10 mouse cellular contexts compared by ENCODE assay signal in genomic region chr19:53430356-53430755, GRCm38 (mm10). TPM values are rescaled to one million over a fixed set of nuclear protein-coding genes. Genes with fewer than 3 reads are reported as not detected.
DNase-seq lines count a peak whose midpoint lies in the region; ATAC-seq lines count a peak whose summit lies in the region.
"Had no signal": no experiment of that assay in that cellular context is flagged by ENCODE, and none has a peak within 500 bp of the region (broad histone marks: within the 10 kb centered on the region; RNA-seq: fewer than 3 reads in every experiment).

No protein-coding gene starts in this region.

- no peak for ATAC-seq in megakaryocyte-erythroid progenitor cell, adult 5-6 weeks (replicated peaks; ENCODE audit: low FRiP score, low TSS enrichment, poor library complexity, severe bottlenecking)
- ATAC-seq: Patski had no signal

- peak; percentile 96 for DNase-seq in cerebellum, adult 9-10 months
- DNase-seq in frontal cortex, adult 2 months (ENCODE audit: extremely low spot score in 1 of 2, low spot score in 1 of 2): peak; percentile 84 to 86
- DNase-seq in left cerebral cortex, adult 11 months (ENCODE audit: low spot score): peak; percentile 72
- DNase-seq in right cerebral cortex, postnatal 10 days (ENCODE audit: low spot score in 2 of 2): peak; percentile 84 to 86
- DNase-seq in adrenal gland, postnatal 10 days: no peak
- DNase-seq in gastrocnemius, postnatal 25 days: no peak

RNA-seq across cellular contexts. Expression of gene Smndc1, which starts 40.0 kb away (rescaled TPM):
- 26.3 and 29.4 TPM in 2 replicates for polyA plus RNA-seq in frontal cortex, adult 2 months (2012; rRNA removed)
- 10 to 100 TPM; 37.5 to 38.5 TPM for total RNA-seq in adrenal gland, postnatal 10 days (2021)
- 56.9 and 60.9 TPM in 2 replicates for total RNA-seq in megakaryocyte-erythroid progenitor cell, adult 5-6 weeks (2014; fragmentation: Nextera tagmentation)
- total RNA-seq in megakaryocyte-erythroid progenitor cell, adult 5-6 weeks (2017): 34.7 and 45.6 TPM in 2 replicates
- total RNA-seq in gastrocnemius, postnatal 25 days (2021): 10 to 100 TPM; 21.6 to 22.3 TPM

RNA-seq across cellular contexts. Expression of gene Gm10197, which starts 58.8 kb away (rescaled TPM):
- not detected in 2 replicates for polyA plus RNA-seq in frontal cortex, adult 2 months (2012; rRNA removed)
- total RNA-seq in adrenal gland, postnatal 10 days (2021): not detected
- not detected in 2 replicates for total RNA-seq in megakaryocyte-erythroid progenitor cell, adult 5-6 weeks (2014; fragmentation: Nextera tagmentation)
- not detected in 2 replicates for total RNA-seq in megakaryocyte-erythroid progenitor cell, adult 5-6 weeks (2017)
- total RNA-seq in gastrocnemius, postnatal 25 days (2021): not detected
- total RNA-seq: megakaryocyte, adult 5-6 weeks had no signal
- polyA plus RNA-seq: limb, embryonic 12.5 days had no signal

Comparison
In these comparisons a context has a peak if more than half of its experiments do, and no peak if none do; other contexts are left out.
1. DNase-seq: peak in cerebellum, adult 9-10 months (single experiment), frontal cortex, adult 2 months (2 of 2), left cerebral cortex, adult 11 months (single experiment) and right cerebral cortex, postnatal 10 days (2 of 2); none in adrenal gland, postnatal 10 days (single experiment) and gastrocnemius, postnatal 25 days (single experiment).